Mouse (Mus musculus): ENCODE measurements around the gene Ror2. TPM values are rescaled to one million over a fixed set of nuclear protein-coding genes. Genes with fewer than 3 reads are reported as not detected.

Gene Ror2
- polyA plus RNA-seq, 1 experiment, result 5.9 TPM

GRCm38 (mm10) chr13:53184149-53184548, 101.8 kb downstream of the Ror2 start:
- WGBS, result 85% methylated on average over 5 of the region's 5 CpGs
- no peak overlapping the region for H3K4me3 ChIP-seq (ENCODE audit: low read depth, low read length)
- H3K27ac ChIP-seq (ENCODE audit: insufficient read depth, low read depth, low read length), result no peak overlapping the region
- TF ChIP-seq POLR2A (IDR thresholded peaks at IDR 0.05; ENCODE audit: low read depth, low read length) (no peak), CTCF (IDR thresholded peaks at IDR 0.05; ENCODE audit: extremely low read depth, insufficient read length, insufficient replicate concordance, low read depth, low read length) (no peak)
- no peaks in the 10 kb centered on the region for H3K27me3 ChIP-seq (ENCODE audit: control insufficient read depth, insufficient read depth, low read length)
- no peaks in the 10 kb centered on the region for H3K36me3 ChIP-seq (ENCODE audit: control insufficient read depth, insufficient read depth, low read length)
- H3K4me1 ChIP-seq (ENCODE audit: control insufficient read depth, insufficient read depth, insufficient read length, low read length), result no peaks in the 10 kb centered on the region

GRCm38 (mm10) chr13:53183161-53183577, 102.8 kb downstream of the Ror2 start:
- no peak overlapping the region for H3K27ac ChIP-seq (ENCODE audit: insufficient read depth, low read depth, low read length)
- no peaks in the 10 kb centered on the region for H3K27me3 ChIP-seq (ENCODE audit: control insufficient read depth, insufficient read depth, low read length)
- 71% methylated on average over 8 of the region's 8 CpGs for WGBS
- no peaks in the 10 kb centered on the region for H3K36me3 ChIP-seq (ENCODE audit: control insufficient read depth, insufficient read depth, low read length)
- H3K4me3 ChIP-seq (ENCODE audit: low read depth, low read length), result no peak overlapping the region
- H3K4me1 ChIP-seq (ENCODE audit: control insufficient read depth, insufficient read depth, insufficient read length, low read length), result 0 out of 2 replicates have a peak, but pooled peaks cover 2% of the 10 kb centered on the region
- TF ChIP-seq CTCF (IDR thresholded peaks at IDR 0.05; ENCODE audit: extremely low read depth, insufficient read length, insufficient replicate concordance, low read depth, low read length) (no peak), POLR2A (IDR thresholded peaks at IDR 0.05; ENCODE audit: low read depth, low read length) (no peak)

- no peak overlapping the region for H3K4me3 ChIP-seq (ENCODE audit: low read depth, low read length)
- H3K4me1 ChIP-seq (ENCODE audit: control insufficient read depth, insufficient read depth, insufficient read length, low read length), result 0 out of 2 replicates have a peak, but pooled peaks cover 2% of the 10 kb centered on the region
- no peaks in the 10 kb centered on the region for H3K36me3 ChIP-seq (ENCODE audit: control insufficient read depth, insufficient read depth, low read length)
- H3K27me3 ChIP-seq (ENCODE audit: control insufficient read depth, insufficient read depth, low read length), result no peaks in the 10 kb centered on the region
- 10% methylated on average over 13 of the region's 13 CpGs for WGBS
- TF ChIP-seq CTCF (IDR thresholded peaks at IDR 0.05; ENCODE audit: extremely low read depth, insufficient read length, insufficient replicate concordance, low read depth, low read length) (no peak), POLR2A (IDR thresholded peaks at IDR 0.05; ENCODE audit: low read depth, low read length) (no peak)
- H3K27ac ChIP-seq (ENCODE audit: insufficient read depth, low read depth, low read length), result no peak overlapping the region
Measured at GRCm38 (mm10) chr13:53178594-53178993, 107.3 kb downstream of the Ror2 start.

GRCm38 (mm10) chr13:53178171-53178570, 107.8 kb downstream of the Ror2 start:
- Histone ChIP-seq H3K27me3 (ENCODE audit: control insufficient read depth, insufficient read depth, low read length) (no peaks in the 10 kb centered on the region), H3K27ac (ENCODE audit: insufficient read depth, low read depth, low read length) (no peak overlapping the region), H3K4me1 (ENCODE audit: control insufficient read depth, insufficient read depth, insufficient read length, low read length) (0 out of 2 replicates have a peak, but pooled peaks cover 2% of the 10 kb centered on the region), H3K4me3 (ENCODE audit: low read depth, low read length) (no peak overlapping the region), H3K36me3 (ENCODE audit: control insufficient read depth, insufficient read depth, low read length) (no peaks in the 10 kb centered on the region)
- TF ChIP-seq POLR2A (IDR thresholded peaks at IDR 0.05; ENCODE audit: low read depth, low read length) (no peak), CTCF (IDR thresholded peaks at IDR 0.05; ENCODE audit: extremely low read depth, insufficient read length, insufficient replicate concordance, low read depth, low read length) (no peak)
- 69% methylated on average over 4 of the region's 4 CpGs for WGBS

- H3K4me3 ChIP-seq (ENCODE audit: low read depth, low read length), result no peak overlapping the region
- WGBS, result 78% methylated on average over 7 of the region's 7 CpGs
- H3K27ac ChIP-seq (ENCODE audit: insufficient read depth, low read depth, low read length), result no peak overlapping the region
- H3K4me1 ChIP-seq (ENCODE audit: control insufficient read depth, insufficient read depth, insufficient read length, low read length), result 0 out of 2 replicates have a peak, but pooled peaks cover 2% of the 10 kb centered on the region
- H3K27me3 ChIP-seq (ENCODE audit: control insufficient read depth, insufficient read depth, low read length), result no peaks in the 10 kb centered on the region
- TF ChIP-seq POLR2A (IDR thresholded peaks at IDR 0.05; ENCODE audit: low read depth, low read length), result no peak
- no peak for TF ChIP-seq CTCF (IDR thresholded peaks at IDR 0.05; ENCODE audit: extremely low read depth, insufficient read length, insufficient replicate concordance, low read depth, low read length)
- no peaks in the 10 kb centered on the region for H3K36me3 ChIP-seq (ENCODE audit: control insufficient read depth, insufficient read depth, low read length)
Measured at GRCm38 (mm10) chr13:53177424-53177718, 108.6 kb downstream of the Ror2 start.

GRCm38 (mm10) chr13:53176695-53177423, 109.1 kb downstream of the Ror2 start:
- no peaks in the 10 kb centered on the region for H3K36me3 ChIP-seq (ENCODE audit: control insufficient read depth, insufficient read depth, low read length)
- H3K4me3 ChIP-seq (ENCODE audit: low read depth, low read length), result no peak overlapping the region
- 0 out of 2 replicates have a peak, but pooled peaks cover 2% of the 10 kb centered on the region for H3K4me1 ChIP-seq (ENCODE audit: control insufficient read depth, insufficient read depth, insufficient read length, low read length)
- no peak for TF ChIP-seq CTCF (IDR thresholded peaks at IDR 0.05; ENCODE audit: extremely low read depth, insufficient read length, insufficient replicate concordance, low read depth, low read length)
- no peak for TF ChIP-seq POLR2A (IDR thresholded peaks at IDR 0.05; ENCODE audit: low read depth, low read length)
- 73% methylated on average over 10 of the region's 10 CpGs for WGBS
- no peaks in the 10 kb centered on the region for H3K27me3 ChIP-seq (ENCODE audit: control insufficient read depth, insufficient read depth, low read length)
- H3K27ac ChIP-seq (ENCODE audit: insufficient read depth, low read depth, low read length), result no peak overlapping the region

- Histone ChIP-seq H3K4me3 (ENCODE audit: low read depth, low read length) (no peak overlapping the region), H3K27me3 (ENCODE audit: control insufficient read depth, insufficient read depth, low read length) (no peaks in the 10 kb centered on the region), H3K4me1 (ENCODE audit: control insufficient read depth, insufficient read depth, insufficient read length, low read length) (0 out of 2 replicates have a peak, but pooled peaks cover 2% of the 10 kb centered on the region), H3K36me3 (ENCODE audit: control insufficient read depth, insufficient read depth, low read length) (no peaks in the 10 kb centered on the region), H3K27ac (ENCODE audit: insufficient read depth, low read depth, low read length) (no peak overlapping the region)
- TF ChIP-seq POLR2A (IDR thresholded peaks at IDR 0.05; ENCODE audit: low read depth, low read length), result no peak
- TF ChIP-seq CTCF (IDR thresholded peaks at IDR 0.05; ENCODE audit: extremely low read depth, insufficient read length, insufficient replicate concordance, low read depth, low read length), result no peak
- WGBS, result 86% methylated on average over 7 of the region's 7 CpGs
Measured at GRCm38 (mm10) chr13:53175041-53175440, 110.9 kb downstream of the Ror2 start.

All from small intestine, adult 2 months (tissue).